Mouse (Mus musculus) myocyte (in vitro differentiated cells): Measurements from ENCODE around the gene Kif27. TPM values are rescaled to one million over a fixed set of nuclear protein-coding genes. Genes with fewer than 3 reads are reported as not detected.

Experiments used
- H3K27me3 ChIP-seq: one replicate; pipeline ENCODE4 v1.6.1; 2011; ENCODE audit not compliant: control insufficient read depth, insufficient read depth, insufficient read length
- H3K36me3 ChIP-seq: one replicate; pipeline ENCODE4 v1.6.1; 2011; ENCODE audit not compliant: control insufficient read depth, insufficient read depth
- H3K4me2 ChIP-seq: one replicate; pipeline ENCODE4 v1.6.1; 2011; ENCODE audit warnings: low read depth, control low read depth
- H3K4me3 ChIP-seq: one replicate; pipeline ENCODE4 v1.5.1; 2011; ENCODE audit warnings: mild to moderate bottlenecking, control low read depth, moderate library complexity
- H3K79me2 ChIP-seq: one replicate; pipeline ENCODE4 v1.6.1; 2011; ENCODE audit not compliant: control insufficient read depth, insufficient read depth
- H3ac ChIP-seq: one replicate; pipeline ENCODE4 v1.6.1; 2011; ENCODE audit not compliant: control insufficient read depth, insufficient read length
- CEBPB ChIP-seq: IDR thresholded peaks from 2 replicates; pipeline ENCODE4 v1.6.1; 2011; ENCODE audit warnings: mild to moderate bottlenecking, moderate library complexity; ENCODE audit not compliant: poor library complexity, insufficient read depth, severe bottlenecking
- E2F4 ChIP-seq: IDR thresholded peaks from one replicate; pipeline ENCODE4 v1.6.1; 2011; ENCODE audit warnings: mild to moderate bottlenecking, control low read depth, moderate library complexity; ENCODE audit not compliant: insufficient read depth
- MAX ChIP-seq: IDR thresholded peaks from one replicate; pipeline ENCODE4 v1.6.1; 2011; ENCODE audit warnings: low read depth, mild to moderate bottlenecking, control low read depth
- MYOD1 ChIP-seq, 3 experiments: IDR thresholded peaks; one replicate each; pipeline ENCODE4 v1.6.1; 2011; ENCODE audit warnings: control low read depth in 2 of 3, low read depth in 2 of 3, mild to moderate bottlenecking in 2 of 3, moderate library complexity in 1 of 3; ENCODE audit not compliant: insufficient read length in 2 of 3, control insufficient read depth in 1 of 3
- MYOG ChIP-seq, 3 experiments: IDR thresholded peaks; one replicate each; pipeline ENCODE4 v1.6.1; 2011; ENCODE audit warnings: control low read depth in 2 of 3, low read depth in 2 of 3, mild to moderate bottlenecking in 2 of 3; ENCODE audit not compliant: insufficient read length in 2 of 3, control insufficient read depth in 1 of 3, insufficient read depth in 1 of 3
- POLR2A ChIP-seq: IDR thresholded peaks from one replicate; pipeline ENCODE4 v1.6.1; 2011; ENCODE audit warnings: low read depth, mild to moderate bottlenecking, control low read depth, moderate library complexity; ENCODE audit not compliant: insufficient read length
- POLR2AphosphoS2 ChIP-seq: IDR thresholded peaks from one replicate; pipeline ENCODE4 v1.6.1; 2011; ENCODE audit warnings: low read depth, control low read depth; ENCODE audit not compliant: insufficient read length
- REST ChIP-seq: IDR thresholded peaks from one replicate; pipeline ENCODE4 v1.6.1; 2011; ENCODE audit warnings: mild to moderate bottlenecking, control low read depth, moderate library complexity; ENCODE audit not compliant: insufficient read depth, insufficient read length
- SRF ChIP-seq: IDR thresholded peaks from one replicate; pipeline ENCODE4 v1.6.1; 2011; ENCODE audit warnings: low read depth; ENCODE audit not compliant: control insufficient read depth, insufficient read length
- TCF12 ChIP-seq: IDR thresholded peaks from one replicate; pipeline ENCODE4 v1.6.1; 2011; ENCODE audit warnings: mild to moderate bottlenecking, control low read depth; ENCODE audit not compliant: poor library complexity, insufficient read depth, severe bottlenecking
- TCF3 ChIP-seq: IDR thresholded peaks from one replicate; pipeline ENCODE4 v1.6.1; 2011; ENCODE audit warnings: low read depth, control low read depth; ENCODE audit not compliant: insufficient read length
- USF1 ChIP-seq: IDR thresholded peaks from one replicate; pipeline ENCODE4 v1.6.1; 2011; ENCODE audit warnings: low read depth, mild to moderate bottlenecking, control low read depth, moderate library complexity
- polyA plus RNA-seq: library from polyadenylated mRNA; unstranded; fragments of >200 nt; fragmentation: generic; extraction: Trizol; gene quantifications from one replicate; pipeline ENCODE4 v1.2.1, GENCODE M21; 2012; ENCODE audit warnings: missing spikeins

Kif27 gene
- polyA plus RNA-seq, 1 experiment = 0.08 TPM

DNA sequence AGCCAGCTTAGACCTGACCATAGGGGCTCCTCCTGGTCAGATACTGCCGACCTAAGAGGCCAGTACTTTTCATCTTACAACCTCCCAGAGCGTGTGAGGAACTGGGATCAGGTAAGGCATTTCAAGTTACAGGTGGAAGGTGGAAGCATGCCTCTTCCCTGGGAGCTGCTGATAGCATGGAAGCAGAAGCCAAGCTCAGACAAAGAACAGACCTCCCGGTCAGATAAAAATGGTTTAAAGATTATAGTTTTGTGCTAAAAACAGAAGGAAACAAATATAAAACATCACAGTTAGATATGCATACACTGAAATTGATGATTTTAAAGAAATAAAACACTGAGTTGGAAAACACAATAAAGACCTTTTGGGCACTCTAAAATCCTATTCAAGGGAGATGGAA is 92.1 kb downstream of the Kif27 start:
- Histone ChIP-seq H3K4me3 (no peak overlapping the region), H3K4me2 (no peak overlapping the region), H3K27me3 (no peaks in the 10 kb centered on the region), H3K79me2 (no peaks in the 10 kb centered on the region), H3K36me3 (peaks cover 4% of the 10 kb centered on the region), H3ac (no peak overlapping the region)
- TF ChIP-seq MYOD1 (IDR thresholded peaks at IDR 0.05; ENCODE audit: control insufficient read depth in 1 of 3, insufficient read length in 2 of 3, low read depth in 2 of 3) (no peak), REST (no peak), USF1 (no peak), MAX (no peak), TCF3 (no peak), CEBPB (no peak), POLR2AphosphoS2 (no peak), E2F4 (no peak), POLR2A (no peak), SRF (no peak), TCF12 (no peak), MYOG (IDR thresholded peaks at IDR 0.05; ENCODE audit: control insufficient read depth in 1 of 3, insufficient read depth in 1 of 3, insufficient read length in 2 of 3, low read depth in 2 of 3) (no peak)

DNA sequence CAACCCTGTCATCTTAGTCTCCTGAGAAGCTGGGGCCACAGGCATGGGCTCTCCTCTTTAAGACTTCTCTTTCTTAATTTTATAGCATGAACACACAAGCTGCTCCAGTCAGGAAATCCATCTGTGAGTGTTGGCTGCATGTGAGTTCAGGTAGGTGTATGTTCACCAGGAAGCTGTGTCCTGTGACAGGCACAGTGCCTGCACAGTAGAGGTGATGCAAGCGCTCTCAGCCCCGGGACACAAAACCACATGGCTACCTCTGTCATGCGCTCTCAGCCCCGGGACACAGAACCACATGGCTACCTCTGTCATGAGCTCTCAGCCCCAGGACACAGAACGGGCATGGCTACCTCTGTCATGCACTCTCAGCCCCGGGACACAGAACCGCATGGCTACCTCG is 95.4 kb downstream of the Kif27 start:
- peaks cover 4% of the 10 kb centered on the region for H3K36me3 ChIP-seq
- H3K4me3 ChIP-seq = no peak overlapping the region
- no peaks in the 10 kb centered on the region for H3K27me3 ChIP-seq
- no peak overlapping the region for H3K4me2 ChIP-seq
- H3K79me2 ChIP-seq = no peaks in the 10 kb centered on the region
- TF ChIP-seq USF1 = no peak
- no peak for TF ChIP-seq TCF12
- TF ChIP-seq CEBPB = no peak
- TF ChIP-seq E2F4 = no peak
- no peak for TF ChIP-seq MAX
- no peak for TF ChIP-seq MYOD1 (IDR thresholded peaks at IDR 0.05; ENCODE audit: control insufficient read depth in 1 of 3, insufficient read length in 2 of 3, low read depth in 2 of 3)
- no peak for TF ChIP-seq MYOG (IDR thresholded peaks at IDR 0.05; ENCODE audit: control insufficient read depth in 1 of 3, insufficient read depth in 1 of 3, insufficient read length in 2 of 3, low read depth in 2 of 3)
- TF ChIP-seq TCF3 = no peak
- no peak for TF ChIP-seq POLR2AphosphoS2
- no peak for TF ChIP-seq POLR2A
- TF ChIP-seq REST = no peak
- no peak for TF ChIP-seq SRF
- no peak overlapping the region for H3ac ChIP-seq

DNA sequence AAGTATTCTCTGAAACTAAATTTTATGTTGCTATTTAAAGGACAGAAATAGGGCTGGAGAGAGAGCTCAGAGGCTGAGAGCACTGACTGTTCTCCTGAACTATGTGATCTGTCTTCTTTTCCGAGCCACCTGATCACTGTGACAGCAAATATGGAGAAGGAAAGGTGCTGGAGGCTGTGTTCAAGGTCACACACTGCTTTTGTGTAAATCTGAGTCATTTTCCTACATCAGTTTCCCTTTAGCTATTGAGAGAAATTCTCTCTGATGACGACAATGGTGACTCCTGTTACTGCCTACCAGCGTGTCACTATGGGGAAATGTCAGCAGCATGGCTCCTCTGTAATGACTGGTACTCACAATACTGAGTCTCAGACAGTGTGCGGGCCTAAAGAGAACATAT is 97.2 kb downstream of the Kif27 start:
- Histone ChIP-seq H3K36me3 (peaks cover 4% of the 10 kb centered on the region), H3K27me3 (no peaks in the 10 kb centered on the region), H3K4me2 (no peak overlapping the region), H3K4me3 (no peak overlapping the region), H3K79me2 (no peaks in the 10 kb centered on the region), H3ac (no peak overlapping the region)
- no peak for TF ChIP-seq SRF

DNA sequence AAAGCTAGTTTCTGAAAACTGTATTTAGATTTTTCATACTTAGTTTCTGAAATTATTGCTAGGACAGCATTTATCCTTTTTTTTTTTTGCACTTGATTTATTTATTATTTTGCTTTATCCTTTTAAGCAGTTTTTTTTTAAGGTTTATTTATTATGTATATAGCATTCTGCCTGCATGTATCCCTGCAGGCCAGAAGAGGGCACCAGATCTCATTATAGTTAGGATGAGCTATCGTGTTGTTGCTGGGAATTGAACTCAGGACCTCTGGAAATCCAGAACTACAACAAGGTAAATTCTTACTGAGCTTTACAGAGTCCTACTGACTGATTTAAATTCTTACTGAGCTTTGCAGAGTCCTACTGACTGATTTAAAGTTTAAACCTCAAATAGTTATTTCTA is 105.7 kb downstream of the Kif27 start:
- H3K4me2 ChIP-seq = no peak overlapping the region
- H3K4me3 ChIP-seq = no peak overlapping the region
- no peaks in the 10 kb centered on the region for H3K36me3 ChIP-seq
- H3ac ChIP-seq = no peak overlapping the region
- H3K79me2 ChIP-seq = no peaks in the 10 kb centered on the region
- H3K27me3 ChIP-seq = no peaks in the 10 kb centered on the region
- no peak for TF ChIP-seq MYOD1 (IDR thresholded peaks at IDR 0.05; ENCODE audit: control insufficient read depth in 1 of 3, insufficient read length in 2 of 3, low read depth in 2 of 3)
- no peak for TF ChIP-seq MAX
- no peak for TF ChIP-seq MYOG (IDR thresholded peaks at IDR 0.05; ENCODE audit: control insufficient read depth in 1 of 3, insufficient read depth in 1 of 3, insufficient read length in 2 of 3, low read depth in 2 of 3)
- no peak for TF ChIP-seq E2F4
- TF ChIP-seq TCF12 = no peak
- no peak for TF ChIP-seq TCF3

DNA sequence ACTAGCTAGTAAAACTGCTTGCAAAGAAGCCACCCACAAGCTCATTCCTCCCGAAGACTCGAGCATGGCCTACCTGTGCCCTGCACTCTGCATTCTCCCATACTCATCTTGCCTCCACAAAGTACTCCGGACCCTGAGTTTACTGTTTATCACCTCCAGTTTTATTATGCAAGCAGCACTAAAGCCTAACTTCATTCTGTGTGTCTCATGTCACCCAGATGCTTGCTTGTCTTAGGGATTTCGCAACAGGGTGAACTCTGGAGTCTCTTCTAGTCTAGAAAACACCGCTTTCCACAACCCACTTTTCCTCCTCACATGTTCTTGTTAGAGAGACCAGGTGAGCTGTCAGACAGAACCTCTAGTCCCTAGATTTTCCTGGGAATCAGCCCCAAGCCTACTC is 110.0 kb downstream of the Kif27 start:
- Histone ChIP-seq H3K36me3 (no peaks in the 10 kb centered on the region), H3K79me2 (no peaks in the 10 kb centered on the region), H3K4me3 (no peak overlapping the region), H3K4me2 (no peak overlapping the region), H3K27me3 (no peaks in the 10 kb centered on the region), H3ac (no peak overlapping the region)
- no peak for TF ChIP-seq TCF12
- no peak for TF ChIP-seq TCF3
- TF ChIP-seq MAX = no peak
- TF ChIP-seq POLR2AphosphoS2 = no peak
- TF ChIP-seq MYOD1 (IDR thresholded peaks at IDR 0.05; ENCODE audit: control insufficient read depth in 1 of 3, insufficient read length in 2 of 3, low read depth in 2 of 3) = no peak
- TF ChIP-seq SRF = no peak
- no peak for TF ChIP-seq POLR2A
- no peak for TF ChIP-seq REST
- no peak for TF ChIP-seq CEBPB
- TF ChIP-seq E2F4 = no peak
- no peak for TF ChIP-seq USF1
- TF ChIP-seq MYOG (IDR thresholded peaks at IDR 0.05; ENCODE audit: control insufficient read depth in 1 of 3, insufficient read depth in 1 of 3, insufficient read length in 2 of 3, low read depth in 2 of 3) = no peak

Other genes starting within 250 kb of the Kif27 start
- 0.01 TPM for gene Klhl3, start 245.5 kb downstream of the Kif27 start, polyA plus RNA-seq
- 122 TPM for gene Hnrnpa0, start 230.6 kb downstream of the Kif27 start, polyA plus RNA-seq
- gene Idnk, start 201.5 kb downstream of the Kif27 start, polyA plus RNA-seq = 21.0 TPM
- 58.2 TPM for gene Ubqln1, start 143.5 kb downstream of the Kif27 start, polyA plus RNA-seq
- gene Gkap1, start 83.4 kb downstream of the Kif27 start, polyA plus RNA-seq = 12.2 TPM
- 3.7 TPM for gene 2210016F16Rik, start 26.1 kb upstream of the Kif27 start, polyA plus RNA-seq
- 5.2 TPM for gene Rmi1, start 43.1 kb upstream of the Kif27 start, polyA plus RNA-seq
- gene Hnrnpk, start 44.2 kb upstream of the Kif27 start, polyA plus RNA-seq = 289 TPM